Mouse (Mus musculus): ENCODE data around the gene Klk1b16. TPM values are rescaled to one million over a fixed set of nuclear protein-coding genes. Genes with fewer than 3 reads are reported as not detected.
"Not testable (repeated sequence)": the region's sequence is repeated elsewhere in the genome, so short reads cannot be mapped to it uniquely, and the experiment has no call there.

Gene Klk1b16
- total RNA-seq (2021): not detected
- long read RNA-seq: 0 reads

DNA sequence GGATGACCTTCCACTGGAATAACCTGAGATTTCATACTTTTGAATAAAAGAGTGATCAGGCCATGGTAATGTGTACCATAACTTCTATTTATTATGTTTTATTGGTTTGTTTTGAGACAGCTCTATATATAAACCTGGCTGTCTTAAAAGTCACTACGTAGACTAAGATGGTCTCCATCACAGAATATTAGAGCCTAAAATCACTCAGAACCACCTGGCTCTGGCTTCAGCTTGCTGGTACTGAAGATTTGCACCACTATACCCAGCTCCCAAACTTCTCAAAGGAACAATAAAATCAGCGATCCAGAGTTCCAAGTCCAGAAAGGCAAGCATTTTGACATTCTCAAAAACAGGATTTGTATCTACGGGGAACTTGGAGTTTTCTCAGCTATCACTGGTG, at the start of gene Klk1b16:
Gene Klk1b16 (plus strand): TSS at position 301 of the 400 bp plus-strand sequence.
- no peak for DNase-seq (ENCODE audit: low spot score in 2 of 2)

DNA sequence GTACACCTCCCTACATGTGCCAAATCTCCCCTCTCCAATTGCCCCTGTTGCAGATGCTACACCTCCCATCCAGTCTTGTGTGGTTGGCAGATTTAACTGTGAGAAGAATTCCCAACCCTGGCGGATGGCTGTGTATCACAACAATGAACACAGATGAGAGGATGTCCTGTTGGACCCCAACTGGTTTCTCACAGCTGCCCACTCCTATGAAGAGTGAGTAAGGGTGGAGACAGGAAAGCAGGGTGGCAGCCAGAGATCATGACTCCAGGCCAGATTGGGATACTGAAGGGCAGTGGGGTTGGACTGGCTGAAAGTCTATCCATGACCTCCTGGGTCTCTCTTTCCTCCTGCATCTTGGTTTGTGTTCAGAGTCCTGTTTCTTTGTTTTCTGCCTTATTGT, 40.5 kb upstream of the Klk1b16 start:
- DNase-seq (ENCODE audit: low spot score in 2 of 2): no peak

DNA sequence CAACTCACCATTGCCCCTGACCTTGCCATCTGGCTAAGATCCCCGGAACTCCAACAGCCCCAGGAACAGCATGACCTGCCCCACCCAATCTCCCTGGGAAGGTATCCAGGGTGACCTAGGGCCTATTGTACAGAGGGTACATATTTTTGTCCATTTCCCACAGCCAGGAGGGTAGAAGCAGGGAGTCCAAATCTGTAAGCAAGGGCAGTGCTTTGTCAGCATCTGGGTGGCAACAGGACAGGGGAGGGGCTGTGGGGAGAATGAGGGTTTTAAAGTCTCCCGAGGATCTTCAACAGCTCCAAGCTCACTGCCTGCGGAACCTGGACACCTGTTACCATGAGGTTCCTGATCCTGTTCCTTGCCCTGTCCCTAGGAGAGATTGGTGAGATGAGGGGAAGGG, 34.5 kb upstream of the Klk1b16 start, which contains the start of gene Klk1b21:
Gene Klk1b21 (plus strand): TSS at position 301 of the 400 bp plus-strand sequence.
- not testable (repeated sequence) for DNase-seq (ENCODE audit: low spot score in 2 of 2)

DNA sequence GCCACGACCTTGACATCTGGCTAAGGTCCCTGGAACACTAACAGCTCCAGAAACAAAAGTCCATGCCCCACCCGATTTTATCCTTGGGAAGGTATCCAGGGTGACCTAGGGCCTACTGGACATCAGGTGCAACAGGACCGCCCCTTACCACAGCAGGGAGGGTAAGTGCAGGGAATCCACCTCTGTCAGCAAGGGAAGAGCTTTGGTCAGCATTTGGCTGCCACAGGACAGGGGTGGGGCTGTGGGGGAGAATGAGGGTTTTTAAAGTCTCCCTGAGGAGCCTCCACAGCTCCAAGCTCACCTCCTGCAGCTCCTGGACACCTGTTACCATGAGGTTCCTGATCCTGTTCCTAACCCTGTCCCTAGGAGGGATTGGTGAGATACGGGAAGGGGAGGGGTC, 24.2 kb upstream of the Klk1b16 start, which contains the start of gene Klk1b22:
Gene Klk1b22 (plus strand): TSS at position 301 of the 400 bp plus-strand sequence.
- DNase-seq (ENCODE audit: low spot score in 2 of 2): no peak

- no peak for DNase-seq (ENCODE audit: low spot score in 2 of 2)
These were observed 13.1 kb upstream of the Klk1b16 start for GRCm38 (mm10) chr7:44123445-44123844.

DNA sequence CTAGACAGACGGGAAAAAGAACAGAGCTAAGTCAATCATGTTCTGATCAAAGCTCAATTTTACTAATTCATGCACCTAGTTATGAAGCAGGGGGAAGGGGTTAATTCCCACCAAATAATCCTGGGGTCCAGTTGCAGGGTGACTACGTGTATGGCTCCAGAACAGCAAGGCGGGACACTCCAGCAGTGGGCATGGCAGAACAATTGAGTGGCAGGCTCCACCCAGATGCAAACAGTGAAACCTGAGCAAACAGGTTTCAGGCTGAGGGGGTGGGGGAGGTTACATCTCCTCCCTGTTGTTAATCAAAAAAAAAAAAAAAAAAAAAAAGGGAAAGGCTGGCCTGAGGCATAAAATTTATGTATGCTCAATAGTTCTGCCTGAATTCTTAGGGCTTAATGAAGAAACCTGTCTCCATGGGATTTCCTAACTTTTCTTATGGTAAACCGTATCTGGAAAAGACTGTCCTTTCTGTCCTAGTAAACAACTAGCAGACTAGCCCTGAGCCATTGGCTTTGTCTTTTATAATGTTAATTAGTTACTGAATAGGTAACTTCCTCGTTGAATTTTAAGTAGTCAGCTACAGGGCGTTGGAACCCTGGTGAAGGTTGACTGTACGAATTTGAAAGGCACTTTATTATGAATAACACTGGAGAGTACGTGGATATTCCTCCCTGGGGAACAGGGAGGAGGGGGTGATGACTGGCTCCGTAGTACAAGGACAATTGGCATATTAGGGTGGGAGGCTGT, 42.9 kb downstream of the Klk1b16 start:
- no peak for DNase-seq (ENCODE audit: low spot score in 2 of 2)

DNA sequence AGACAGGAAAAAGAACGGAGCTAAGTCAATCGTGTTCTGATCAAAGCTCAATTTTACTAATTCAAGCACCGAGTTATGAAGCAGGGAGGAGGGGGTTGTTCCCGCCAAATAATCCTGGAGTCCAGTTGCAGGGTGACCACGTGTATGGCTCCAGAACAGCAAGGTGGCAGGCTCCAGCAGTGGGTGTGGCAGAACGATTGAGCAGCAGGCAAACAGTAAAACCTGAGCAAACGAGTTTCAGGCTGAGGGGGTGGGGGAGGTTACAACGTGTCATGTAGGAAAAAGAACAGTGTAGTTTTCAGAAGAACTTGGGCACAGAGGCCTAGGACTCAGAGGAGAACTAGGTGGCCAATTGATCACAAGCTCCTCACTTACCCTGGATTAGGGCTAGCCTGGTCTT, 49.9 kb downstream of the Klk1b16 start:
- DNase-seq (ENCODE audit: low spot score in 2 of 2): not testable (repeated sequence)

GRCm38 (mm10) chr7:44187936-44188335, 51.4 kb downstream of the Klk1b16 start, which contains the start of gene Klk1b24:
Gene Klk1b24, plus strand, starts transcription at chr7:44188236.
- DNase-seq (ENCODE audit: low spot score in 2 of 2): not testable (repeated sequence)

Other genes with a start within 250 kb of the Klk1b16 start
- not detected for gene Klk15, start 203.0 kb upstream of the Klk1b16 start, total RNA-seq (2021)
- not detected for gene Klk1b8, start 186.1 kb upstream of the Klk1b16 start, total RNA-seq (2021)
- not detected for gene Klk1b1, start 170.0 kb upstream of the Klk1b16 start, total RNA-seq (2021)
- not detected for gene Klk1b9, start 160.7 kb upstream of the Klk1b16 start, total RNA-seq (2021)
- gene Klk1b11, start 140.9 kb upstream of the Klk1b16 start, total RNA-seq (2021): not detected
- gene Klk1b26, start 124.6 kb upstream of the Klk1b16 start, total RNA-seq (2021): not detected
- gene Klk1b27, start 84.5 kb upstream of the Klk1b16 start, total RNA-seq (2021): not detected
- gene Klk1b21, start 34.4 kb upstream of the Klk1b16 start, total RNA-seq (2021): not detected
- not detected for gene Klk1b22, start 24.1 kb upstream of the Klk1b16 start, total RNA-seq (2021)
- not detected for gene Klk1b24, start 51.5 kb downstream of the Klk1b16 start, total RNA-seq (2021)
- not detected for gene Klk1b3, start 61.4 kb downstream of the Klk1b16 start, total RNA-seq (2021)
- gene Klk1b4, start 70.7 kb downstream of the Klk1b16 start, total RNA-seq (2021): not detected
- not detected for gene Klk1b5, start 79.2 kb downstream of the Klk1b16 start, total RNA-seq (2021)
- gene Klk1, start 88.6 kb downstream of the Klk1b16 start, total RNA-seq (2021): not detected
- gene Gm36864, start 99.4 kb downstream of the Klk1b16 start, total RNA-seq (2021): not detected
- under 1 TPM; 0.62 to 0.84 TPM for gene 1700028J19Rik, start 109.9 kb downstream of the Klk1b16 start, total RNA-seq (2021)
- 10 to 100 TPM; 78.3 to 89.3 TPM for gene 2410002F23Rik, start 110.0 kb downstream of the Klk1b16 start, total RNA-seq (2021)
- gene Acp4, start 120.6 kb downstream of the Klk1b16 start, total RNA-seq (2021): not detected
- gene Gm15517, start 124.7 kb downstream of the Klk1b16 start, total RNA-seq (2021): not detected
- gene Clec11a, start 170.1 kb downstream of the Klk1b16 start, total RNA-seq (2021): 1 to 10 TPM; 3.3 to 3.6 TPM
- 100 to 1,000 TPM; 626 to 653 TPM for gene Shank1, start 173.5 kb downstream of the Klk1b16 start, total RNA-seq (2021)
- 10 to 100 TPM; 85.4 to 87.4 TPM for gene Syt3, start 247.3 kb downstream of the Klk1b16 start, total RNA-seq (2021)
- 1 to 10 TPM; 2.1 to 4.5 TPM for gene 1700008O03Rik, start 249.1 kb downstream of the Klk1b16 start, total RNA-seq (2021)

Measured in layer of hippocampus, adult 18-20 months (tissue).